Mouse (Mus musculus): ENCODE measurements around the gene Cryzl1. TPM values are rescaled to one million over a fixed set of nuclear protein-coding genes. Genes with fewer than 3 reads are reported as not detected.

Cryzl1 gene
- total and polyA plus RNA-seq, 2 experiments from 2014 or later: 62.5 to 94.8 TPM

GRCm38 (mm10) chr16:91729821-91730441 is 1.2 kb upstream of the Cryzl1 start:
- H3K9ac ChIP-seq: peak overlapping the region; percentile 85
- peak overlapping the region; percentile 99 for H3K27ac ChIP-seq (ENCODE audit: low read depth, low read length)
- H3K36me3 ChIP-seq (ENCODE audit: insufficient read depth): no peaks in the 10 kb centered on the region
- peaks cover 30% of the 10 kb centered on the region for H3K4me1 ChIP-seq (ENCODE audit: insufficient read depth)
- peak overlapping the region; percentile 88 for H3K4me3 ChIP-seq (ENCODE audit: low read depth, low read length)
- H3K4me2 ChIP-seq (ENCODE audit: low read depth): peak overlapping the region; percentile 61
- H3K27me3 ChIP-seq (ENCODE audit: insufficient read depth, low read length): no peaks in the 10 kb centered on the region
- WGBS: under 1% methylated on average over 40 of the region's 44 CpGs
- peak; percentile 48 for DNase-seq
- no peaks in the 10 kb centered on the region for H3K9me3 ChIP-seq (ENCODE audit: low read length)
- TF ChIP-seq CTCF (IDR thresholded peaks at IDR 0.05; ENCODE audit: low read depth): no peak
- ATAC-seq: no peak

DNA sequence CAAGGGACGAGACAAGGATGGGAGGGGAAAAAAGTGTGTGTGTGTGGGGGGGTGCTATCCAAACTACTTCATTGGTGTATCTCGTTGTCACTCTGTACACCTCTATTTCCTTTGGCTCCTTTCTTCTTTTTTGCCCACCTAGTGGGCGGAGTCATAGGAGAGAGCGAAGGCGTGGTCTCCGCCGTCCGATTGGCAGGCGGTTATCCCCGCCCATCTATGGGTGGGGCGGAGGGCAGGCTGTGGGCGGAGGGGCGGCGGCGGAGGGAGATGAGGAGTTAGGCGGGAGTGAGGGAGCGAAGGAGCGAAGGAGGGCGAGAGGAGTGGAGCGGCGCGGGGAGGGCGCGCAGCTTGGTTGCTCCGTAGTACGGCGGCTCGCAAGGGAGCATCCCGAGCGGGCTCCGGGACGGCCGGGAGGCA is 299 bp upstream of the Cryzl1 start, which contains the start of gene Itsn1:
Itsn1 (plus strand) TSS at position 216 of the 417 bp plus-strand sequence.
- DNase-seq (no peak), ATAC-seq (peak; percentile 93)
- Histone ChIP-seq H3K27ac (ENCODE audit: low read depth, low read length) (peak within 1 kb of the TSS; percentile 99), H3K36me3 (ENCODE audit: insufficient read depth) (no peaks in the 10 kb centered on the region), H3K9ac (peak within 1 kb of the TSS; percentile 85), H3K9me3 (ENCODE audit: low read length) (no peaks in the 10 kb centered on the region), H3K4me3 (ENCODE audit: low read depth, low read length) (peak within 1 kb of the TSS; percentile 88), H3K4me2 (ENCODE audit: low read depth) (peak within 1 kb of the TSS; percentile 61), H3K4me1 (ENCODE audit: insufficient read depth) (peaks cover 24% of the 10 kb centered on the region), H3K27me3 (ENCODE audit: insufficient read depth, low read length) (no peaks in the 10 kb centered on the region)
- WGBS: under 1% methylated on average over 30 of the region's 33 CpGs
- TF ChIP-seq CTCF (IDR thresholded peaks at IDR 0.05; ENCODE audit: low read depth): no peak

- no peaks in the 10 kb centered on the region for H3K36me3 ChIP-seq (ENCODE audit: insufficient read depth)
- H3K4me2 ChIP-seq (ENCODE audit: low read depth): peak overlapping the region; percentile 59
- no peak for ATAC-seq
- H3K4me1 ChIP-seq (ENCODE audit: insufficient read depth): peaks cover 24% of the 10 kb centered on the region
- DNase-seq: no peak
- H3K9me3 ChIP-seq (ENCODE audit: low read length): no peaks in the 10 kb centered on the region
- no peak for TF ChIP-seq CTCF (IDR thresholded peaks at IDR 0.05; ENCODE audit: low read depth)
- H3K27me3 ChIP-seq (ENCODE audit: insufficient read depth, low read length): no peaks in the 10 kb centered on the region
- H3K27ac ChIP-seq (ENCODE audit: low read depth, low read length): peak overlapping the region; percentile 99; the same call in 1 of the 2 replicates
- peak overlapping the region; percentile 88 for H3K4me3 ChIP-seq (ENCODE audit: low read depth, low read length)
- peak overlapping the region; percentile 85 for H3K9ac ChIP-seq
- WGBS: 88% methylated on average over 15 of the region's 15 CpGs
Observed at GRCm38 (mm10) chr16:91727433-91727832, 1.3 kb downstream of the Cryzl1 start.

GRCm38 (mm10) chr16:91724247-91724646 is 4.5 kb downstream of the Cryzl1 start:
- H3K36me3 ChIP-seq (ENCODE audit: insufficient read depth): no peaks in the 10 kb centered on the region
- H3K4me1 ChIP-seq (ENCODE audit: insufficient read depth): peaks cover 10% of the 10 kb centered on the region
- H3K4me2 ChIP-seq (ENCODE audit: low read depth): no peak overlapping the region
- H3K27me3 ChIP-seq (ENCODE audit: insufficient read depth, low read length): no peaks in the 10 kb centered on the region
- H3K27ac ChIP-seq (ENCODE audit: low read depth, low read length): no peak overlapping the region
- no peaks in the 10 kb centered on the region for H3K9me3 ChIP-seq (ENCODE audit: low read length)
- no peak for ATAC-seq
- 45% methylated on average over 3 of the region's 3 CpGs for WGBS
- H3K9ac ChIP-seq: no peak overlapping the region
- DNase-seq: peak; percentile 39
- peak; percentile 73 for TF ChIP-seq CTCF (IDR thresholded peaks at IDR 0.05; ENCODE audit: low read depth)
- no peak overlapping the region for H3K4me3 ChIP-seq (ENCODE audit: low read depth, low read length)

- Histone ChIP-seq H3K9me3 (ENCODE audit: low read length) (no peaks in the 10 kb centered on the region), H3K27me3 (ENCODE audit: insufficient read depth, low read length) (no peaks in the 10 kb centered on the region), H3K9ac (no peak overlapping the region), H3K4me1 (ENCODE audit: insufficient read depth) (no peaks in the 10 kb centered on the region), H3K36me3 (ENCODE audit: insufficient read depth) (peaks cover 22% of the 10 kb centered on the region), H3K4me2 (ENCODE audit: low read depth) (no peak overlapping the region), H3K4me3 (ENCODE audit: low read depth, low read length) (no peak overlapping the region), H3K27ac (ENCODE audit: low read depth, low read length) (no peak overlapping the region)
- 90% methylated on average over 4 of the region's 4 CpGs for WGBS
- DNase-seq: no peak
- no peak for TF ChIP-seq CTCF (IDR thresholded peaks at IDR 0.05; ENCODE audit: low read depth)
- ATAC-seq: no peak
Observed at GRCm38 (mm10) chr16:91717399-91717798, 11.4 kb downstream of the Cryzl1 start.

GRCm38 (mm10) chr16:91716927-91717349 is 11.8 kb downstream of the Cryzl1 start:
- DNase-seq (no peak), ATAC-seq (no peak)
- H3K27me3 ChIP-seq (ENCODE audit: insufficient read depth, low read length): no peaks in the 10 kb centered on the region
- no peak overlapping the region for H3K4me2 ChIP-seq (ENCODE audit: low read depth)
- H3K9ac ChIP-seq: no peak overlapping the region
- H3K27ac ChIP-seq (ENCODE audit: low read depth, low read length): no peak overlapping the region
- H3K9me3 ChIP-seq (ENCODE audit: low read length): no peaks in the 10 kb centered on the region
- WGBS: 78% methylated on average over 11 of the region's 11 CpGs
- H3K36me3 ChIP-seq (ENCODE audit: insufficient read depth): peaks cover 22% of the 10 kb centered on the region
- no peaks in the 10 kb centered on the region for H3K4me1 ChIP-seq (ENCODE audit: insufficient read depth)
- no peak overlapping the region for H3K4me3 ChIP-seq (ENCODE audit: low read depth, low read length)
- TF ChIP-seq CTCF (IDR thresholded peaks at IDR 0.05; ENCODE audit: low read depth): no peak

- H3K9me3 ChIP-seq (ENCODE audit: low read length): no peaks in the 10 kb centered on the region
- no peaks in the 10 kb centered on the region for H3K4me1 ChIP-seq (ENCODE audit: insufficient read depth)
- no peak overlapping the region for H3K4me2 ChIP-seq (ENCODE audit: low read depth)
- no peak overlapping the region for H3K27ac ChIP-seq (ENCODE audit: low read depth, low read length)
- TF ChIP-seq CTCF (IDR thresholded peaks at IDR 0.05; ENCODE audit: low read depth): no peak
- 90% methylated on average over 7 of the region's 7 CpGs for WGBS
- ATAC-seq: no peak
- DNase-seq: no peak
- H3K4me3 ChIP-seq (ENCODE audit: low read depth, low read length): no peak overlapping the region
- H3K9ac ChIP-seq: no peak overlapping the region
- H3K36me3 ChIP-seq (ENCODE audit: insufficient read depth): peaks cover 61% of the 10 kb centered on the region
- H3K27me3 ChIP-seq (ENCODE audit: insufficient read depth, low read length): no peaks in the 10 kb centered on the region
Observed at GRCm38 (mm10) chr16:91710241-91710640, 18.5 kb downstream of the Cryzl1 start.
